Mouse (Mus musculus) lung, adult 2 months (tissue): ENCODE measurements around the gene Grk6.

Experiments
- CTCF ChIP-seq: fragments of 200-500 bp; IDR thresholded peaks from 2 replicates; pipeline ENCODE4 v1.5.1; 2011; ENCODE audit warnings: mild to moderate bottlenecking, low read length, control low read depth; ENCODE audit not compliant: insufficient read depth
- POLR2A ChIP-seq: fragments of 200-500 bp; IDR thresholded peaks from 2 replicates; pipeline ENCODE4 v1.6.1; 2011; ENCODE audit warnings: low read depth, mild to moderate bottlenecking, control low read depth, low read length, borderline replicate concordance; ENCODE audit errors: extremely low read depth

DNA sequence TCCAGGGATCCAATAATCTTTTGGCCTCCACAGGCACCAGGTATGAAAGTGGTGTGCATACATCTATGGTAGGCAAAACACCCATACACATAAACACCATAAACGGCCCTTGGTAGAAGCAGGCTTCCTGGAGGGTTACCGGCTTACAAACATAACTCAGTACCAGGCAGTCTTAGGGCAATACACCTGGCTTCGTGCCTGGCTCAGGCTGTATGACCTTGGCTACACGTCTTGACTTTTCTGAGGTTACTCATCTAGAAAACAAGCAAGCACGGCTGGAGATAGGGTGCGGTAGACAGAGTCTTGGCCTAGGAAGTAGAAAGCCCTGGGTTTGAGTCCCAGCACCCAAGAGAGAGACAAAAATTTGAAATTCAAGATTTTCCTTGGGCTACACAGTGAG is 51.8 kb downstream of the Grk6 start:
- no peak for TF ChIP-seq CTCF
- TF ChIP-seq POLR2A: no peak
